Mouse (Mus musculus) ES-Bruce4 (cell line): ENCODE results near the gene Unc45b. TPM values are rescaled to one million over a fixed set of nuclear protein-coding genes. Genes with fewer than 3 reads are reported as not detected.

Source experiments
- H3K27ac ChIP-seq: 2 replicates; pipeline ENCODE4 v1.5.1; 2012; ENCODE audit warnings: low read length, inconsistent platforms; ENCODE audit not compliant: insufficient read depth
- H3K27me3 ChIP-seq: 2 replicates; pipeline ENCODE4 v1.6.1; 2012; ENCODE audit warnings: mild to moderate bottlenecking, low read length, inconsistent platforms; ENCODE audit not compliant: control insufficient read depth, poor library complexity, insufficient read depth, severe bottlenecking
- H3K36me3 ChIP-seq: 2 replicates; pipeline ENCODE4 v1.6.1; 2012; ENCODE audit warnings: inconsistent platforms, mild to moderate bottlenecking, low read length, moderate library complexity; ENCODE audit not compliant: control insufficient read depth, poor library complexity, insufficient read depth, severe bottlenecking
- H3K4me1 ChIP-seq: one replicate; pipeline ENCODE4 v1.8.1; 2011; ENCODE audit warnings: low read length; ENCODE audit not compliant: control insufficient read depth, insufficient read depth
- H3K4me3 ChIP-seq: 2 replicates; pipeline ENCODE4 v1.5.1; 2011; ENCODE audit warnings: low read depth, mild to moderate bottlenecking, low read length
- H3K9ac ChIP-seq: 2 replicates; pipeline ENCODE4 v1.6.1; 2012; ENCODE audit warnings: low read depth, mild to moderate bottlenecking, inconsistent platforms; ENCODE audit not compliant: poor library complexity, severe bottlenecking
- H3K9me3 ChIP-seq: replicated peaks from 2 replicates; pipeline ENCODE4 v1.6.1; 2012; ENCODE audit warnings: mild to moderate bottlenecking, low read length, inconsistent platforms; ENCODE audit not compliant: control insufficient read depth, poor library complexity, insufficient read depth, severe bottlenecking
- CTCF ChIP-seq: IDR thresholded peaks from one replicate; pipeline ENCODE4 v1.8.1; 2011; ENCODE audit warnings: low read depth, low read length
- EP300 ChIP-seq: IDR thresholded peaks from 2 replicates; pipeline ENCODE4 v1.6.1; 2011; ENCODE audit warnings: low read depth, low read length; ENCODE audit not compliant: insufficient read depth
- POLR2A ChIP-seq: IDR thresholded peaks from one replicate; pipeline ENCODE4 v1.8.1; 2011; ENCODE audit warnings: low read length; ENCODE audit not compliant: insufficient read depth
- polyA plus RNA-seq: library from polyadenylated mRNA; stranded (reverse); fragments of >200 nt; gene quantifications from 2 replicates; pipeline ENCODE4 v1.2.4, GENCODE M21; 2011; ENCODE audit warnings: low read depth; ENCODE audit not compliant: missing spikeins, insufficient read depth, insufficient read length

Unc45b gene
- polyA plus RNA-seq, 1 experiment = 3.5 TPM

DNA sequence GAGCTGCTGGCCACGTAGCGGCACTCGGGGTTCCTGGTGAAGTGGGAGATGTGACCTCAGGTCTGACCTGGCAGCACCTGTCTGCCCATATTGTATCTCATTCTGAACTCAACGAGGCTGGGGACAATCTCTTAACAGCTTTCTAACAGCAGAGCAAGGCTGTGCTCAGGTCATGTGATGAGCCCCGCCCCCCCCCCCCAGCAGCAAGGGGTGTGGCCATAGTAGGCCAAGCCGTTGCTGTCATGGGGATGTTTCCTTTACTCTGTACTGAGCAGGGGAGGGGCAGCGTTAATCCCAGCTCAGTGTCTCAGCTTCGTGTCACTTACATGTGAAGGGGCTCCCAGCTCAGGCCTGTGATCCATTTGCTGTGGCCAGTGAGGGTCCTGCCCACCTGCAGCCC, 5.4 kb upstream of the Unc45b start:
- Histone ChIP-seq H3K9me3 (no peaks in the 10 kb centered on the region), H3K9ac (no peak overlapping the region), H3K4me1 (peaks cover 7% of the 10 kb centered on the region), H3K4me3 (no peak overlapping the region), H3K27ac (no peak overlapping the region), H3K36me3 (peaks cover 48% of the 10 kb centered on the region), H3K27me3 (no peaks in the 10 kb centered on the region)
- TF ChIP-seq EP300 (no peak), CTCF (no peak), POLR2A (no peak)

DNA sequence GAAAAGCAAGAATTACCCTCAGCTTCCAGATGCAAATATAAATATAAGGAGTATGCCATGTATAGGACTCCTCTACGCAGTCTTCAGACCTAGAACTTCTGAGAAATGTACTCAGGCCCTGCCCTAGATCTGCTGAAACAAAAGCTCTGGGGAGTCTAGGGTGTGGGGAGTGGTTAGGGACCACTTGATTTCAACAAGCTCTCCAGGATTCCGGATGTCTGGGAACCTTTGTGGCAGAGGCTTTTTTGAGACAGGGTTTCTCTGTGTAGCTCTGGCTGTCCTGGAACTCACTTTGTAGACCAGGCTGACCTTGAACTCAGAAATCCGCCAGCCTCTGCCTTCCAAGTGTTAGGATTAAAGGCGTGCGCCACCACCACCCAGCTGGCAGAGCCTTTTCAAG, 4.5 kb upstream of the Unc45b start:
- H3K36me3 ChIP-seq = peaks cover 42% of the 10 kb centered on the region

GRCm38 (mm10) chr11:82907651-82908607, 2.4 kb upstream of the Unc45b start, which contains the start of gene Nle1:
Nle1 (minus strand) TSS chr11:82908411.
- Histone ChIP-seq H3K9ac (peak within 1 kb of the TSS; percentile 79), H3K27me3 (no peaks in the 10 kb centered on the region), H3K4me1 (peaks cover 7% of the 10 kb centered on the region), H3K27ac (no peak within 1 kb of the TSS), H3K36me3 (peaks cover 24% of the 10 kb centered on the region), H3K9me3 (no peaks in the 10 kb centered on the region), H3K4me3 (peak within 1 kb of the TSS; percentile 92)
- TF ChIP-seq CTCF = peak; percentile 86
- peak; percentile 28 for TF ChIP-seq POLR2A
- TF ChIP-seq EP300 = no peak

More for the DNA sequence above, 4.5 kb upstream of the Unc45b start:
- Histone ChIP-seq H3K4me1 (peaks cover 7% of the 10 kb centered on the region), H3K27me3 (no peaks in the 10 kb centered on the region), H3K9ac (no peak overlapping the region), H3K27ac (no peak overlapping the region), H3K4me3 (no peak overlapping the region), H3K9me3 (no peaks in the 10 kb centered on the region)
- no peak for TF ChIP-seq CTCF
- no peak for TF ChIP-seq POLR2A
- TF ChIP-seq EP300 = no peak

DNA sequence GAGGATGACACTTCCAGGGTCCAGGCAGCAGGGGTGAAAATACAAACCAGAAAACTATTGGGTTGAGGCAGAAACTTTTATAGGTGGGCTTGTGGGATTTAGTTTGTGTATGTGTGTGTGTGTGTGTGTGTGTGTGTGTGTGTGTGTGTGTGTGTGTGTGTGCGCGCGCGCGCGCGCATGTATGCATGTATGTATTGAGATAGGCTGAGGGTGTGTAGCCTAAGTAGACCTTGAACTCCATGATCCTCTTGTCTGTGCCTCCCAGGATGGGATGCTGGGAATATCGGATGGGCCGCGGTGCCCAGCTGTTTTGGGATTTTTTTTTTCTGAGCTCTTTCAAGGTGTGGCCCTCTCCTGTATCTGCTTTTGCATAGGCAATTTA, 1.8 kb upstream of the Unc45b start:
- H3K9me3 ChIP-seq = no peaks in the 10 kb centered on the region
- H3K9ac ChIP-seq = no peak overlapping the region; the same call in 1 of the 2 replicates
- H3K36me3 ChIP-seq = peaks cover 22% of the 10 kb centered on the region
- no peak overlapping the region for H3K27ac ChIP-seq
- H3K4me3 ChIP-seq = peak overlapping the region; percentile 45
- H3K27me3 ChIP-seq = no peaks in the 10 kb centered on the region
- TF ChIP-seq CTCF (no peak), EP300 (no peak), POLR2A (no peak)
- peaks cover 7% of the 10 kb centered on the region for H3K4me1 ChIP-seq

DNA sequence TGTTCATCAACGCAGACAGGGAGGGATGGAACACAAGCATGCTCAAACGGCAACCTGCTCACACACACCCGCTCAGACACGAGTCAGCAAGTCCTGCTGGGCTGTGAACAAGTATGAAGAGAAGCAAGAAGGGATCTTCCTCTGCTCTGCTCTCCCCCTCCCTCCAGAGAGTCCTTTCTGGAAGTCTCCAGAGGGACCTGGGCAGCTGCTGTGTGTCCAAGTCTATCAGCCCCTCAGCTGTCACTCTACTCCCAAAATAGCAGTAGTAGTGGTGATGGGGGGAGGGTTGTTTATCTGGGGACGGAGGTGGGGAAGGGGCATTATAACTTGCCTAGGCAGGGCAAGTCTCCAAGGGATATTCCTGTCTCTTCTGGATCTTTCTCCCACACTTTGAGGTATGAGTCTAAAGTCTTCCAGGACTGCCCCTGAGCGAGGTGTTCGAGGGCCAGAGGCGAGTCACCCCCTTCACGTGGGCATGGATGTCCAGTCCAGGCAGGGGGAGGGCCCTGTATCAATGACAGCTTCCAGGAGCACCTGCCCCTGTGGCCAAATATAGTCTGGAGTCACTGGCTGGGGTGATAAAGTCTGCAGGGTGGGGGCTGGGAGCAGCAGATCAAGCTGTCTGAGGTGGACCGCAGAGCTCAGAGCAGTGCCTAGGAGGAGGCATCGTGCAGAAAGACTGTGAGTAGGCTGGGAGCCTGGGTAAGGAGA, 484 bp downstream of the Unc45b start:
- Histone ChIP-seq H3K9ac (no peak overlapping the region), H3K9me3 (no peaks in the 10 kb centered on the region), H3K4me3 (no peak overlapping the region), H3K36me3 (0 out of 2 replicates have a peak, but pooled peaks cover 5% of the 10 kb centered on the region), H3K27ac (no peak overlapping the region), H3K4me1 (peaks cover 2% of the 10 kb centered on the region), H3K27me3 (no peaks in the 10 kb centered on the region)
- no peak for TF ChIP-seq EP300
- no peak for TF ChIP-seq CTCF
- TF ChIP-seq POLR2A = no peak
